Mouse (Mus musculus): Measurements from ENCODE around the gene Zfp266. TPM values are rescaled to one million over a fixed set of nuclear protein-coding genes. Genes with fewer than 3 reads are reported as not detected.

Zfp266 gene
- polyA plus RNA-seq (2012; rRNA removed) = 47.0 and 57.0 TPM in 2 replicates

DNA sequence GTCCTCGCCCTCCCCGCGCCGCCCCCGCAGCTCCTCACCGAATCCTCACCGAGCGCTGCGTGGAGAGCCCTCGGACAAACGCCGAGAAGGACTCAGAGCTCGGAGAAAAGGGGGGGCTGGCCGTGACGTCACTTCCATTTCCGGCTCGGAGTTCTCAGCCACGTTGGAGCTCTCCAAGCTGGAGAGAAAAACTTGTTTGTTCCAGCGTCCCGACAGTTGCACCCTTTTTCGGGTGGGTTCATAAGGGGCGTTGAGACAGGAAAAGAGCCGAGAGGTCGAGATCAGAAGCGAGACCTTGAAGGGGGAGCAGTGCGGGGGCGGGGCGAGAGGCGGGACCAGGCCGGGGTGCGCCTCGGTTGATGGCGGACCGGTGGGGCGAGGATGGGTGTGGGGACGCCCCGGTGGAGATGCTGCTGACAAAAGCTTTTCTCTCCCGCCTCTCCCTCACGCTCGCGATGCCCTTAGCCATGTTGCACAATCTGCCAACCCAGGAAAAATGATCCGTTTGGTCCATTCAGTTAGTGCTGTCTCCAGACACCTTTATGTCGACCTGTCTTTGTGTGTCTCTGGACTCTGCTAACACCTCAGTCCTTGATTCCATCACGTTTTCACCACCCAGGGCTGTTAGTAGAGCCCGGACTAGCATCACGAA lies at the start of gene Zfp266:
TSS of gene Zfp266 (minus strand) at position 112 of the 652 bp plus-strand sequence.

DNA sequence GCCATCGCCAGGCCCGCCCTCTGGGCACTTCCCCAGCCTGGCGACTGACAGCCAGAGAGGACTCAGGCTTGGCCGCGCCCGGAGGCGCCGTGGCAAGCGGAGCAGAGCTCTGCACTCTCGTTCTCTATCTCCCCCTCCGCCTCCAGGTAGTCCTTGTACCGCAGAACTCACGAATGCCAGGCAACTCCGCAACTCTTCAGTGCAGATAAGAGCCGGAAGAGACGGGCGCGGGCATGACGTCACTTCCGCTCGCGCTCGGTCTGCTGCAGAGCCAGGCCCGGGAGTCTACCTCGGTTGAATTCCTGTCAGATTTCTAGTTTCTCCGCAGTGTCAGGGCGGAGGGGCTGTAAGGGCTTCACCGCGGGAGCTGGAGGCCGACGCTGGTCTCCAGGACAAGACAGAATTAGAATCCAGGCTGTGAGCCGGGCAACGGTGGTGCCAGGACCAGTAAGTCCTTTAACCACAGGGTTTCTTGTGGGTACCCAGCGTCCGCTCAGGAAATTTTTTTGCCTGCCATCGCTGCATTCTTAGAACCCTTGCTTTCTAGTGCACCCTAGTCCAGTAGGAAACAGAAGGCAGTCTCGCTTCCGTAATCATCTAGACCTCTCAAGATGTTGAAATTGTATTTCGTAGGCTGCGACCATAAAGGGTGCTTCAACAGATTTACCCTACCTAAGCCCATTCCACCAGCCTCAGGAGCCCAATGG lies 28.5 kb downstream of the Zfp266 start, which contains the start of gene Zfp426:
TSS of gene Zfp426 (minus strand) at position 220 of the 707 bp plus-strand sequence.

DNA sequence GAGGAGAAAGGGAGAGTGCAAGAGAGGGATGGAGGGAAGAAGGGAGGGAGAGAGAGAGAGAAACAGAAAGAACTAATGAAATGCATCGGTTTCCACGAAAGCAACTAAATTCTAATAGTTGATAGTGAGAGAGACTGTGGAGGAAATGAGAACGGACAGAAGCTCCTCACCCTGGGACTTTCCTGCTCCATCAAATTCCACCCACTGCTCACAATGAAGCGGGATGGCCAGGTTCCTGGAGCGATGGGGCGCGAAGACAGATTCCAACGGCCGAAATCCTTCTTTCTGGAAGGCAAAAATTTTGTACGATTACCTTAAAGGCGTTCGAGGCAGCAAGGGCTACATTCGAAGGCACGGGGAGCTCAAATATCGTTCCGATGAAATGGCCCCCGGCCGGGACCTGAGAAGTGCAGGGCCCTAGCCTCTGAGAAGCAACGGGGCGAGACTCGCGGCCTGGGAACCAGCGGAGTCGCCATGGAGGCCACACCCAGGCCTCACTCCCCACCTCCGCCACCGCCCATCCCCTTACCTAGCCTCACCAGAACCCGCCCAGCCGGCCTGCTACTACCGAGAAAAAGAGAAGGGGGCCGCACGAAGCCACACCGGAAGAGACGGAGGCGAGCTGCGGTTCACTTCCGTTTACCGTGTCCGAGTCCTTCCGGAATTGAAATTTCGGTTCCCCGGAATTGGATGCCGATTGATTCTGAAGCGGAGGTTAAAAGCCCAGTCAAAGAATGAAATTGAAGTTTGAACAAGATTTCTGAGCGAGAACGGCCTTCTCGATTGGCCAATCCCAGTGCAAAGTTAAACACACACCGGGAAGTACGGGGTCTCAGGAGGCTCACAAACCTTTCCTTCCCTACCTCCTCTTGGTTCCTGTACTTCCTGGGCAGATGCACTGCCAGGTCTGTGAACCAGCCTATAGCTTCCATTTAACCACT lies 61.6 kb downstream of the Zfp266 start, which contains the start of gene Zfp26:
TSS of gene Zfp26 (minus strand) at position 786 of the 941 bp plus-strand sequence.

Other genes with a start within 250 kb of the Zfp266 start
- not detected in 2 replicates for gene Olfr39, start 239.1 kb downstream of the Zfp266 start, polyA plus RNA-seq (2012; rRNA removed)
- not detected in 2 replicates for gene Olfr873, start 222.9 kb downstream of the Zfp266 start, polyA plus RNA-seq (2012; rRNA removed)
- gene Olfr18, start 185.3 kb downstream of the Zfp266 start, polyA plus RNA-seq (2012; rRNA removed) = 0.02 TPM in 1 of 2 replicates, not detected in the other
- 32.0 and 34.8 TPM in 2 replicates for gene Zfp560, start 136.2 kb downstream of the Zfp266 start, polyA plus RNA-seq (2012; rRNA removed)
- gene Zfp26, start 61.3 kb downstream of the Zfp266 start, polyA plus RNA-seq (2012; rRNA removed) = 14.4 and 14.9 TPM in 2 replicates
- gene Zfp426, start 28.7 kb downstream of the Zfp266 start, polyA plus RNA-seq (2012; rRNA removed) = 23.7 and 27.0 TPM in 2 replicates
- gene Zfp846, start 59.9 kb upstream of the Zfp266 start, polyA plus RNA-seq (2012; rRNA removed) = 23.8 and 24.6 TPM in 2 replicates
- 557 and 739 TPM in 2 replicates for gene Ubl5, start 121.5 kb upstream of the Zfp266 start, polyA plus RNA-seq (2012; rRNA removed)
- gene Fbxl12, start 123.3 kb upstream of the Zfp266 start, polyA plus RNA-seq (2012; rRNA removed) = 30.4 and 36.1 TPM in 2 replicates
- gene Pin1, start 130.7 kb upstream of the Zfp266 start, polyA plus RNA-seq (2012; rRNA removed) = 31.5 and 34.3 TPM in 2 replicates
- 102 TPM in 2 replicates for gene Olfm2, start 224.9 kb upstream of the Zfp266 start, polyA plus RNA-seq (2012; rRNA removed)

All from central nervous system, embryonic 14 days (tissue).